Mouse (Mus musculus) cerebellum, adult 2 months (tissue): ENCODE results near the gene Akap2. TPM values are rescaled to one million over a fixed set of nuclear protein-coding genes. Genes with fewer than 3 reads are reported as not detected.

ENCODE experiments used
- DNase-seq, 2 experiments: peaks; one replicate each; pipeline ENCODE4 v3.0.0; 2021
- H3K27ac ChIP-seq: fragments of 200-500 bp; 2 replicates; pipeline ENCODE4 v1.5.1; 2012; ENCODE audit warnings: low read length, control low read depth, inconsistent platforms; ENCODE audit not compliant: insufficient read depth
- H3K27me3 ChIP-seq: fragments of 200-500 bp; 2 replicates; pipeline ENCODE4 v1.6.1; 2012; ENCODE audit warnings: inconsistent platforms, mild to moderate bottlenecking, low read length, moderate library complexity; ENCODE audit not compliant: control insufficient read depth, insufficient read depth
- H3K4me1 ChIP-seq: fragments of 200-500 bp; 2 replicates; pipeline ENCODE4 v1.6.1; 2011; ENCODE audit warnings: low read length; ENCODE audit not compliant: control insufficient read depth, insufficient read depth
- H3K4me3 ChIP-seq: fragments of 200-500 bp; replicated peaks from 2 replicates; pipeline ENCODE3; 2011; ENCODE audit warnings: mild to moderate bottlenecking, low read depth, low read length, control low read depth; ENCODE audit not compliant: insufficient read depth
- CTCF ChIP-seq: fragments of 200-500 bp; IDR thresholded peaks from 2 replicates; pipeline ENCODE4 v1.5.1; 2011; ENCODE audit warnings: low read depth, mild to moderate bottlenecking, control low read depth, low read length, moderate library complexity, borderline replicate concordance; ENCODE audit not compliant: insufficient read depth
- POLR2A ChIP-seq: fragments of 200-500 bp; IDR thresholded peaks from 2 replicates; pipeline ENCODE4 v1.6.1; 2011; ENCODE audit warnings: low read length, control low read depth, borderline replicate concordance; ENCODE audit not compliant: insufficient read depth
- WGBS: fragments of 180-500 bp; shearing (Covaris S2); methylation state at CpG from one replicate; pipeline ENCODE4 v1.1.7; 2018; 5-methylcytosine and 5-hydroxymethylcytosine counted together
- polyA plus RNA-seq: library from polyadenylated mRNA; depleted of rRNA; stranded (reverse); fragments of >200 nt; gene quantifications from 2 replicates; pipeline ENCODE4 v1.2.3, GENCODE M21; 2012

The Akap2 gene
- polyA plus RNA-seq, 1 experiment: 33.6 TPM

DNA sequence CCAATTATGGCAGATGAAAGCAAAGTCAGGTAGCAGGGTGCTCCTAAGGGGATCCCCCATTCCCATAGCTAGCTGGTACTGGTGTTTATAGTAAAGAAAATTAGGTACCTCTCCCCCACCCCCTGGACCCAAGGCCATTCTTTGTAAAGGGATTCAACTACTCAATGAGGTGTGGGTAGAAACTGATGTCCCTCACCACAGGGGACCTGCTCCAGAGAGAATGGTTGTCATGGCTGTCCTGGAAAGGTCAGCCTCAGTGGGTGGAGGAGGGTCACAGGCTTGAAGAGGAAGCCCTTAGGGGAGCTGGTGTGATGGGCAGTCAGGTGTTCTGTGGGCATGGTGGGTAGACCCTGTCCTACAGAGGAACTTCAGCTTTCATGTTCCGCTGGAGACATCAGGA, 203.1 kb downstream of the Akap2 start:
- H3K4me3 ChIP-seq: no peak overlapping the region
- no peak overlapping the region for H3K27ac ChIP-seq
- no peaks in the 10 kb centered on the region for H3K27me3 ChIP-seq
- peaks cover 4% of the 10 kb centered on the region; the same call in 1 of the 2 replicates for H3K4me1 ChIP-seq
- 96% methylated on average over 1 of the region's 1 CpGs for WGBS
- TF ChIP-seq CTCF (no peak), POLR2A (no peak)
- DNase-seq: no peak

DNA sequence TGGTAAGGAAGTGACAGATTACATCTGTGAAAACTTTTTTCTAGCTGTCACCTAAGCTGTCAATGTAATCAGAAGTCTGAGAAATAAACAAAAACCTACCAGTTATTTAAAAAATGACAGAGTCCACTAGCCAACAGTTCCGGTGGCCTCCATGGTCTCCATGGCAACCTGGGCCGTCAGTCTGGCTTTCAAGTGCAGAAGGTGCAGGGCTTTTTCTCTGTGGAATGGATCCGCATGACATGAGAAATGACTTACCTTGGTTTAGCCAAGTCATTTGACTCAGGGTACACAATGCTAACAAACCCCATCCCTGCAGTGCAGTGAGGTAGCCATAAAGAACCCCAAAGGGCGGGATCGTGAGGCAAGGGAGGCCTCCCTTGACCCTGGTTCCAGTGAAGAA, 204.7 kb downstream of the Akap2 start:
- no peak for TF ChIP-seq POLR2A
- no peak for TF ChIP-seq CTCF
- whole genome bisulfite sequencing: 56% methylated on average over 5 of the region's 5 CpGs
- H3K27ac ChIP-seq: no peak overlapping the region
- H3K4me1 ChIP-seq: no peaks in the 10 kb centered on the region
- no peak for DNase-seq
- no peaks in the 10 kb centered on the region for H3K27me3 ChIP-seq
- no peak overlapping the region for H3K4me3 ChIP-seq

DNA sequence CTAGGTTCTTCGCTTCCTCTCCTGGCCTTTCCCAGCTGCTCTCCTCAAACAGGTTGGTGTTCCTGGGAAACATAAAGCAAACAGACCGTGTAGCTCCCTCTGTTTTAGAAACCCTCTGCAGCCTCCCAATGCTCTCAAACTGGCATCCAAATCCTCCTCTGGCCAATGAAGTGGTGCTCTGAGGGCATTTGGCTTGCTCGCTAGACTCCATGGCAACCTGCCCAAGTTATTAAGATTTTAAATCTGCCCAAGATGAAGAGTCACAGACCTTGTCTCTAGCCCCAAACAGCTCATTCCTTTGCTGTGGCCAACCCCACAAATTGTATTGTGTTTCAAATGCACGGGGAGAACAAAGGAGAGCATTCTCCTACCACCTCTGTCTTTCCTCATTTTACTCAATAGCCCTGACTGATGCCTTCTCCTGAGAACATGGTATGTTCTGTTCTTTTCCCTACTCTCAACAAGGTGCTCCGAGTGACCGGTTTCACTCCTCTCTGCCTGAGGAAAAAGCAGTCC, 207.2 kb downstream of the Akap2 start:
- Histone ChIP-seq H3K27ac (no peak overlapping the region), H3K4me3 (no peak overlapping the region), H3K27me3 (no peaks in the 10 kb centered on the region), H3K4me1 (no peaks in the 10 kb centered on the region)
- TF ChIP-seq POLR2A (no peak), CTCF (no peak)
- WGBS: 43% methylated on average over 6 of the region's 6 CpGs
- peak in 1 of 2 experiments; percentile 23 for DNase-seq

DNA sequence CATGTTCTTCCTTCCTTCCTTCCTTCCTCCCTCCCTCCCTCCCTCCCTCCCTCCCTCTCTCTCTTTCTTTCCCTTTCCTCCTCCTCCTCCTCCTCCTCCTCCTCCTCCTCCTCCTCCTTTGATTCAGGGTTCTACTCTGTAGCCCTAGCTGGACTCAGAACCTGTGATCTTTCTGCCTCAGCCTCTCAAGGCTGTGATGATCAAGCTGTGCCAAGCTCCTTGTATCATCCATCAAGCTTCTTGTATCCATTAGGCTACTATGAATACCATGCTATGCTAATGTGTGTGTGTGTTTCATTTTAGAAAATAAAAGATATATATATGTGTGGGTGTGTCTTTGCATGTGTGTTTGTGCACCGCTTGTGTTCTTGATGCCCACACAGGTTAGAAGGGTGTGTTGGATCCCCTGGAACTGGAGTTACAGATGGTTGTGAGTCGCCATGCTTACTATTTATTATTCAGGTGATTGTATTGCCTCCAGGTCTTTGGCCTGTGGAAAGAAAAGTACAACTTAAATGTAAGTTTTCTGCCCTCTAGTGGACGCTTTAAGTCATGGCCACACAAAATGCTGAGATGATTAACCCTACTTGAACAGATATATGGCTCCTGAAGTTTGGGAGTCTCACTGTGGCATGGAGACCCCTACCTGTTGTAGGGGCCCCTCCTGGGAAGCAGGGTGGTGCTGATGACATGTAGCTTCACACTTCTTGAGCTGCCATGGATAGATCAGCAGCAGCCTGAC, 210.2 kb downstream of the Akap2 start:
- 21% methylated on average over 3 of the region's 3 CpGs for WGBS
- peak; percentile 35 for TF ChIP-seq CTCF
- no peak for TF ChIP-seq POLR2A
- Histone ChIP-seq H3K27ac (no peak overlapping the region), H3K4me3 (no peak overlapping the region), H3K27me3 (no peaks in the 10 kb centered on the region), H3K4me1 (no peaks in the 10 kb centered on the region)
- DNase-seq: peak in 1 of 2 experiments; percentile 38

DNA sequence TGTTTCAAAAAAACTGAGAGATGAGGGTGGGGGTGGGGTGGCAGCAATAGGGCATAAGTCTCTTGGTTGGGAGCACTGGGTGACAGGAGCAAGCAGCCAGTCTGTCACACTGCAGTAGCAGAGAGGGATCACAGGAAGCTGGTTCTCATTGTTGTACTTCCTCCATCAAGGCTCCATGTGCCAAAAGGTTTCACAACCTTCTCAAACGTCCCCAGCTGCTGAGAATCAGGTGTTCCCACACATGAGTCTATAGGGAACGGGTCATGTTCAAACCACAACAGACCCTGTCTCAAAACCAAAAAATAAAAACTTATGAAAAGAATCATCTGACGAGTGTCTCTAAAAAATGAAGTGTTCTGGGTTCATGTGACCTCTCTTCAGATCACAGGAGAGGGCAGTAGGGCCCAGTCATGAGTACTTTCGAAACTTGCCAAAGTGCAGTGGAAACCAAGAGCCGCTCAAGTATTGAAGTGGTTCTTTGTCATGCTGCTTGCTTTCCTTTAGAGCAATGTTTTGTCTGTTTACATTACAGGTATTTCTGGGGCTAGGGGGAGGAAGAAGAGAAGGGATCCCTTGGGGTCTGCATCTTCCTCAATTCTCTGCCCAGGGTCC, 213.2 kb downstream of the Akap2 start:
- Histone ChIP-seq H3K4me3 (no peak overlapping the region), H3K27me3 (no peaks in the 10 kb centered on the region), H3K4me1 (no peaks in the 10 kb centered on the region), H3K27ac (no peak overlapping the region)
- 79% methylated on average over 5 of the region's 5 CpGs for WGBS
- DNase-seq: no peak
- TF ChIP-seq POLR2A (no peak), CTCF (no peak)

DNA sequence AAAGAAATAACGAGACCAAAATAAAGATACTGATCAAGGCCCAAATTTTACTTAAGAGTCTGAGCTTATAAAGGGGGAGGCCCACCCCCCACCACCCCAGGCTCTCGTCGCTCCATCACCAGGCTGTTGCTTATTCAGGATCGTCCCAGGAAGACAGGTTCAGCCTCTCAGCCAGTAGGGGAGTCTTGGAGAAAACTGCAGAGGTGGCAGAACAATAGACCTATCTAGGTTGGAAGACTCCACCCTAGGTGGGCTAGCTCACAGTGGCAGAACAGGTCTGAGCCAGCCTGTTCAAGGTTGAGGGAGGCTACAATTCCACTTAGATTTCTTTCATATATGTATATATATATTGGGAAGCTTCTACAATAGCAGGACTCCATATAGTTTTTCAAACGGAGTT, 216.7 kb downstream of the Akap2 start:
- no peak for TF ChIP-seq CTCF
- no peak for TF ChIP-seq POLR2A
- H3K27me3 ChIP-seq: no peaks in the 10 kb centered on the region
- no peak overlapping the region for H3K4me3 ChIP-seq
- DNase-seq: no peak
- WGBS: 85% methylated on average over 5 of the region's 5 CpGs
- no peak overlapping the region for H3K27ac ChIP-seq
- no peaks in the 10 kb centered on the region for H3K4me1 ChIP-seq

DNA sequence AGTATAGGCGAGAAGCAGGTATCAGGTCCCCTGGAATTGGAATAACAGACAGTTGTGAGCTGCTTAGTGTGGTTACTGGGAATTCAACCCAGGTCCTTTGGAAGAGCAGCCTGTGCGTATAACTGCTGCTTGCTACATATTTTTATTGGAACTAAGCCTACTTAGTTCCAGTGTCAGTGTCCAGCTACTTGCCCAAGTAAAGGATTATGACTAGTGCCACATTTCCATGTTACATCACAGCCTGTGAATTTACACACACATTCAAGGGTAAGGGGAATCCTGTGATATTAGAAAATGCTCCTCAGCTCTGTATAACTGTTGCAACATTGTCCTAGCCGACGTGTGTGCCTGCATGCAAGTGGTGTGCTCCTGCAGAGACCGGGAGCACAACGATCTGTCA, 219.8 kb downstream of the Akap2 start:
- WGBS: 85% methylated on average over 6 of the region's 6 CpGs
- no peak overlapping the region for H3K27ac ChIP-seq
- no peaks in the 10 kb centered on the region for H3K27me3 ChIP-seq
- TF ChIP-seq POLR2A (no peak), CTCF (no peak)
- no peak overlapping the region for H3K4me3 ChIP-seq
- DNase-seq: no peak
- no peaks in the 10 kb centered on the region for H3K4me1 ChIP-seq

DNA sequence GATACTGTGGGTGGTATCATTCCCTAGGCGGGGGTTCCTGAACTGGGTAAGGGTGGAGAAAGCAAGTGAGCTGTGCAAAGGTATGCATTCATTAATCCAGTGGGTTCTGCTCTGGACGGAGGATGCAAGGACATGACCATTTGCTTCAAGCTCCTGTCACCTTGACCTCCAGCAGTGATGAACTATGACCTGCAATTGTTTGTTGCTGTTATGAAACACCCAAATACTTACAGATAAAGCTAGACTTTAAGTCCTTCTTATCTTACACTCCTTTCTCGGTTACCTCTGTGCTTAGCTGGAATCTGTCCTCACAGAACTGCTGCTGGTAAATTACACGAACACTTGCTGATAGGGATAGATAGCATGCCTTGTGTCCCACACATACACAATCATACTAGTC, 223.2 kb downstream of the Akap2 start:
- TF ChIP-seq CTCF: no peak
- no peak for TF ChIP-seq POLR2A
- H3K27ac ChIP-seq: no peak overlapping the region

More for the DNA sequence above, 223.2 kb downstream of the Akap2 start:
- DNase-seq: no peak
- no peaks in the 10 kb centered on the region for H3K4me1 ChIP-seq
- H3K4me3 ChIP-seq: no peak overlapping the region
- no peaks in the 10 kb centered on the region for H3K27me3 ChIP-seq
- 91% methylated on average over 4 of the region's 4 CpGs for WGBS
